Mouse (Mus musculus): ENCODE measurements around the gene Tnr.

The Tnr gene

GRCm38 (mm10) chr1:159567171-159567570, 43.6 kb downstream of the Tnr start:
- no peak for DNase-seq

DNA sequence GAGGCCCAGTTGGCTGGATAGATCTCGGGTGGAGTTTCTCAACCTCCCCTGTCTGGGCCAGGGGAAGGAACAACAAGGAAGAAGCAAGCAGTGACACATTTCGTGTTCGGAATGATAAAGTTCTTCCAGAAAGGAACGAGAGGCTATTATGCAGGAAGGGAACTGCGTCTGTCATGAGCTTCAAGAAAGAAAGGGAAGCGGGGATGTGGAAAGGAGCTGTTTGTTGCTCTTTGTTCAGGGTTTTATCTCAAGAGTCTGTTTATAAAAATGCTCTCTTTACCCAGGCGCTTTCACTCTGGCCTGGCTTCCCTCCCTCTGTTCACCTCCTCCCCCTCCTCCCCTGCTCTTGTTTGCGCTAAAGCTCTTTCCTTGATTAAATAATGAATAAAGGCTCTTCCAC, 46.7 kb downstream of the Tnr start:
- DNase-seq: no peak

- DNase-seq: no peak
These were observed 47.3 kb downstream of the Tnr start for GRCm38 (mm10) chr1:159570831-159571230.

GRCm38 (mm10) chr1:159571951-159572350, 48.4 kb downstream of the Tnr start:
- no peak for DNase-seq

- DNase-seq: no peak
These were observed 49.5 kb downstream of the Tnr start for GRCm38 (mm10) chr1:159573116-159573515.

GRCm38 (mm10) chr1:159574661-159575060, 51.1 kb downstream of the Tnr start:
- no peak for DNase-seq

- DNase-seq: no peak
These were observed 52.7 kb downstream of the Tnr start for GRCm38 (mm10) chr1:159576246-159576645.

DNA sequence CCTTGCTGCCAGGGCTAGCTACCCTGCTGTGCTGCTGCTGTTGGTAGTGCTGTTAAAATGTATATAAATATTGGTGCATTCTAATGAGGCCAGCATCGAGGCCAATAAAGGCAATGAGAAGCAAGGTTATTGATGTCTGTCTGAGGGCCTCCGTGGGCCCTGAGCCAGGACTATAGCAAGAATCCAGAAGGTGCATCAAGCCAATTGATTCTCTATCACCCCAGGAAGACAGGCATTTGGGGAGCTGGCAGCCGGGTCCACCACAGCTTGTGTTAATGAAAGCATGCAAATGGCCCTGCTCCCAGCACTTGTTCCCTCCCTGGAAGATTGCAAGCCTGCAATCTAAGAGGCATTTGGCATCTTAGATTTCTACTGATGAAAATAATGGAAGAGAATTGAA, 54.8 kb downstream of the Tnr start:
- DNase-seq: no peak

- no peak for DNase-seq
These were observed 56.9 kb downstream of the Tnr start for GRCm38 (mm10) chr1:159580335-159580921.

DNA sequence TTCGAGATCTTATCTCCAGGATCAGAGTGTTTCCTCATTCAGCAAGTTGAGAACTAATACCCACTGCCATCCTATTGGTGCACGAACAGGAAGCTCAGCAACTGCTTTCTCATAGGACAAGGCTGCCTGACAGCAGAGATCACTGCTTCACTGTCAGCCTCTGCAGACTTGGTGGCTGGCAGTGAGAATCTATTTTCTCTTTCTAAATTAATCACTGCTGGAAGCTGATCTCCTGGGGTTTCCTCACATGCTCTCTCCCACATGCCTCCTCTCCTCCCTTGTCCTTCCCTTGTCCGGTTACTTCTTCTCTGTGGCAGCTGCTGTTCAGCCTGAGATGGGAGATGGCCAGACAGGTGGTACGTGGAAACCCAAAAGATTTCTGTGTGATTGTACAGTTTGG, 60.3 kb downstream of the Tnr start:
- no peak for DNase-seq

- DNase-seq: no peak
These were observed 65.2 kb downstream of the Tnr start for GRCm38 (mm10) chr1:159588741-159589140.

DNA sequence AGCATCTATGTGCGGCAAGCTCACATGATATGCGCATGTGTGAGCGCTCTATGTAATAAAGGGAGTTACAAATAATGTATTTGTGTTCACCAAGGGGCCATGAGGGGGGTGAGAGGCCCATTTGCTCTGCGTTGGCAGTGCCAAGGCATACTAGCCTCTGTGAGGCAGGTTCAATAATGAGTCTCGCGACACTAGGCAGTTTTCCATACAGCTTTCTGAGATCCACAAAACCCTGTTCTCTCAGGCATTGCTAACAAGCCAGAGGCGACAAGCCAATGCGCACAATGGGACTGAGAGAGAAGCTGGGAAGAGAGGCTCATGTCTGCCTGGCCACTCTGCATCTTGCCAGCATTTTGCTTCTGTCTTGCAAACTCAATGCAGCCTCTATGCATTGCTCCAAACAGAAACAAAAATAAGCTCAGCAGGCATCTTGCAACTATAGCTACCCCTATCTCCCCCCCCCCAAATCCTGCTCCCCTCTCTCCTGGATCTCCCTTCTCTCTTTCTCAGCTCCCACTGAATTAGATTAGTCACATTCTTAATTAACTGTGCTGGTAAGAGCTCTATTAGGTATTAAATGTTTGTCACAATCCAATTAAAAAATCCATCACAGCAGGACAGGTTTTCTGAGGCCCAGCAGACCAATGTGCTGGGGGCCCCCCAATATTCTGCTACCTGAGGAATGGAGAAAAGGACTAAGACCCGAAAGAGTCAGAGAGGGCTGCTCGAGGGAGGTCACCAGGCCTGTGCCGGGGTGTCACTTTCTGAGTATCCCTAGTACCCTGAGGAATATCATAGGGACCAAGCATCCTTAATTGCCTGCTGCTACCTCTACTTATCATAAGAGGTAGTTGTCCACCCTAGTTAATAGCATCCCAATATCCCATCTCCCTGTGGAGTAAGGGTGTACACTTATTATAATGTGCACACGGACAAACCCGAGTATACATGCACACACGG, 70.8 kb downstream of the Tnr start:
- no peak for DNase-seq

DNA sequence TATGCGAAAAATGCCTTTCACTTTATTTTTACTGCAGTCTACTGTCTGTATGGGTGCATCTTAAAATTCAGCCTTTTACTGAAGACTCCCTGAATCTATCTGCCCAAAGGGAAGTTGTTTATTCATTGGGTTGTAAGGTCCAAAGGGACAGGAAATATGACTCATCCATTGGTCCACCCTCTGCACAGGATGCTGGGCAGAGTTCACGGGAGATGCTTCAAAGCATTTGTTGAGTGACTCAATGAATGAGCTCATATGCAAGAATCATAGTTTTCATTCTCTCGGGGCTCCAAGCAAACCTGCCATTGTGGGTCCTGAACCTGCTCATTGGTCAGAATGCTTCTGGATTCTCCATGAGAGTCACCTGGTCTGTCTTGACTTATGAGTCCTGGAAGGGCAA, 72.2 kb downstream of the Tnr start:
- DNase-seq: no peak

GRCm38 (mm10) chr1:159596640-159597039, 73.1 kb downstream of the Tnr start:
- DNase-seq: no peak

DNA sequence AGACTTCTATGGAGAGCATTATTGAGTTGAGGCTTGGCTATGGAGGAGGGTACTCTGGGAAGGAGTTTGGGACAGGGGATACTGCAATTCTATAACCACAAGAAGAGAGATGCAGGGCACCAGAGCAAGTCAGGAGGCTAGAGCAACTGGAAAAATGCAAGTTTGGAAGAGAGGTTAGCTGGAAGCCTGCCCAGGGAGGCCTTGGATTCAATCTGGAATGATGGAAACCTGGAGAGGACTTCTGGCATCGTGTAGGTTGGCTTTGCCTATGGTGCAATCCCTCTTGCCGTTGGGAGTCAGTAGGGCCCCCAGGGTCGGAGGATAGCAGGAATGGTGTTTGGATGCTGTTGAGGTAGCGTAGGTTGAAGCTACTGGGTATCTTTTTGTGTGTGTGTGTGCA, 90.0 kb downstream of the Tnr start:
- DNase-seq: no peak

GRCm38 (mm10) chr1:159614062-159614601, 90.6 kb downstream of the Tnr start:
- DNase-seq: no peak

- DNase-seq: no peak
These were observed 91.3 kb downstream of the Tnr start for GRCm38 (mm10) chr1:159614644-159615431.

GRCm38 (mm10) chr1:159615686-159616085, 92.1 kb downstream of the Tnr start:
- no peak for DNase-seq

- DNase-seq: no peak
These were observed 95.6 kb downstream of the Tnr start for GRCm38 (mm10) chr1:159619205-159619604.

GRCm38 (mm10) chr1:159621321-159621720, 97.8 kb downstream of the Tnr start:
- DNase-seq: no peak

- DNase-seq: no peak
These were observed 105.5 kb downstream of the Tnr start for GRCm38 (mm10) chr1:159629119-159629518.

DNA sequence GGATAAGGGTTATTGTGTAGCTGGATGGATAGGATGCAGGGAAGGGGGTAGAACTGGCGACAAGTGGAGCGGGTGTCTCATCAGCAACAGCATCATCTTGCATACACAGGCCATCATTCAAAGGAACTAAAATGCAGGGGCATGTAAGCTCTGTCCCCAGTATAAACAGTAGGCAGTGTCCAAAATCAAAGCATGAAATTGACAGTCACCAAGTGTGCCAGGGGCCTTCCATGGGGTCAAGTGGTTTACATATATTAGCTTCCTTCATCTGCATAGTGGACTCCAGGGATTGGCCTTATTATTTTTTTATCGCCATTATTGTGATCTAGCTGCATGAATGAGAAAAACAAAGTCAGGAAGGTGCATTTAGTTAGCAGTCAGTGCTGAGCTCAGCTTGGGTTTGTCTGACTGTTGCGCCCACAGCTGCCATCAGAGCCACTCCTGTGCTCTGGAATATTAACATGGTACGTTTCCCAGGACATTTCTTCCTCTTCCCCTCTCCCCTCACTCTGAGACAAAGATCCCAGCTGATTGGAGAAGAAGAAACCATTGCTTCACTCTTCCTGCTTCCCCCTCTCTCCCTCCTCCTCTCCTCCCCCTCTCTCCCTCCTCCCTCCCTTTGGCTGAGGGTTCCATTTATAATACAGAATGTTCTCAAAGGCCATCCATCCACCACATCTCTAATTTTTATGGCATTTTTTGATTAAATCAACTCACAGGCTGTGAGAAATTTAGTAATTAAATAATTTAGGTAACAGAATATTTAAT, 106.4 kb downstream of the Tnr start:
- DNase-seq: no peak

DNA sequence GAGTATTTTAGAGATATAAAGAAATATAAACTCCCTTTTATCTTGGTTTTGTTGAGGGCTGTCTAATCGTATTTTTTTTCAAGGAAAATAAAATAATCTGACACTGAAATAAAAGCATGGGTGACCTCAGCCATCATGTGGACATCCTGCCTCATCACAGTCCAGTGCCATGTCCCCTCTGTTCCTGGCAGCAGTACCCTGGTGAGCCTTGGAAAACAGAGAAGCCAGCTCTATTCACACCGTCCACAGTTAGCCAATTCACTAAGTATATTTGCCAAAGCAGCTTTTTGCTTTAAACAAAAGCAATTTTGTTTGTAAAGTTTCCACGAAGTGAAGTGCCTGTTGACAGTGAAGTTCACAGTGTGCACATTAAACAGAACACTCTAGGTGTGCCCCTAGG, 109.0 kb downstream of the Tnr start:
- no peak for DNase-seq
